Mouse (Mus musculus): ENCODE data around the gene Haus2. TPM values are rescaled to one million over a fixed set of nuclear protein-coding genes. Genes with fewer than 3 reads are reported as not detected.

Gene Haus2
- total RNA-seq, 2 experiments from 2014 or later: 10.1 to 10.6 TPM

DNA sequence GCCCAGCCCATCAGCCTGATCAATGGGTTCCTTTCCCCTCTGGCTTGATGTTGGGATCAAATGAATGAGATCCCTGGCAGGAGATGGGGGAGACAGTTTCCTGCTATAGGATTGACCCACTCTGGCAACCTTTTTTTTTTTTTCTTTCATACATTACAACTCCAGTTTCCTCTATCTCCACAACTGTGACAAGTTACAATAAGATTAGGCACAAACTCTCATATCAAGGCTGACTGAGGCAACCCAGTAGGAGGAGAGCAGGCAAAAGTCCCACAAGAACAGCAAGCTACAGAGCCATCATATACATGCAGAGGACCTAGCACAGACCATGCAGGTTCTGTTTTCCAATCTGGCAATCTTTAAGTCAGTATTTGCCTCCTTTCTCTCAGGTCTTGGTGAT, 50.1 kb downstream of the Haus2 start:
- DNase-seq: no peak
- intact Hi-C loops (cut with DNase I): no loop called here

DNA sequence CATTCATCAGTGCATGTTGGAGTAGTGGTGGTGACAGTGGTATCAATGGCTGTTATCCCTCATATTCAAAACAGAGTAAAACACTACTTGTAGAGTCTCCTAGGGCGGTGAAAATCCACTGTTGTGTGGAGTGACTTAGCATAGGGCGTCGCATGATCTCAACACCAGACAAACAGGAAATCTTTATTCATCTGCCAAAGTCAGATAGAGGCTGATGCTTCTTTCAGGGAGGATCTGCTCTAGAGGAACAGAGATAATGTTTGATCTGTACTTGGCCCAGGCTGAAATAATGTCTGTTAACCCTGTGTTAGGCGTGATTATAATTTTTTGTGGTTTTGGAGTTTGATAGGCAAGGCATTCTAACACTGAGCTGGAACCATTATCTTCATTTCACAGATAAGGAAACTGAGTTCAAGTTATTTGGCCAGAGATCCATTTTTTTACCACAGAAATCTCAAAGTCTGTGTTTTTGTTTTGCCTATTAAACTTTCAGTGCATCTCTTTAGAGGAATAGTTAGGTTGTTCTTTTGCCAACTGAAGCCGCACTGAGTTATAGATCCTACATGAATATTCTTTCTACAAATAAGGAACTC, 51.4 kb downstream of the Haus2 start:
- intact Hi-C loops (cut with DNase I): no loop called here
- DNase-seq: no peak

- DNase-seq: no peak
- intact Hi-C loops (cut with DNase I): no loop called here
Observed at GRCm38 (mm10) chr2:120662766-120663165, 53.6 kb downstream of the Haus2 start.

GRCm38 (mm10) chr2:120663491-120664154, 54.4 kb downstream of the Haus2 start:
- intact Hi-C loops (cut with DNase I): no loop called here
- no peak for DNase-seq

DNA sequence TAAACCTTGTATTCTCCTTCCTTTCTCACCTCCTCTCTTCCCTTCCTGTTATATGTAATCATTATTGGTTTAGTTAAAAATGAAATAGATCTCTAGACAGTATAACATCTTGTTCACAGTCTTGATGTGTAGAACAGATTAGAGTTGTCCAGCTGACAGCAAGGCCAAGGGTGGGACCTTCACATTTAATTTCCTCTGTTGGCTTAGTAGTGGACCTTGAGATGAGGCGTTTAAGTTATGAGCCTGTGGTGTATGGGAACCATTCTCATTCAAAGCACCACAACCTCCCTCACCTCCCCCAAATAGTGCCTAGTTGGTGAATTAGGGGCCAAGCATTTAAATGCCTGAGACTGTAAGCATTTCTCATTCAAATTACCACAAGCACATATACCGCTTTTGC, 58.3 kb downstream of the Haus2 start:
- intact Hi-C loops (cut with DNase I): no loop called here

GRCm38 (mm10) chr2:120670253-120670652, 61.1 kb downstream of the Haus2 start:
- intact Hi-C loops (cut with DNase I): loop anchor here (2.0 to 5.0 kb wide), 3 partner anchors 63 to 189 kb away; partner anchors contain the start of genes Haus2 and Lrrc57
- no peak for DNase-seq

More for the DNA sequence above, 58.3 kb downstream of the Haus2 start:
- no peak for DNase-seq

Other genes with a start within 250 kb of the Haus2 start
- gene Ganc, start 205.5 kb upstream of the Haus2 start, total RNA-seq (2021): 10 to 100 TPM; 21.6 to 25.2 TPM
- gene Tmem87a, start 205.3 kb upstream of the Haus2 start, total RNA-seq (2021): 10 to 100 TPM; 18.3 to 18.8 TPM
- gene Capn3, start 153.4 kb upstream of the Haus2 start, total RNA-seq (2021): 1 to 10 TPM in 1 of 2 experiments, under 1 TPM in 1; 0.69 to 1.7 TPM
- 100 to 1,000 TPM; 471 TPM for gene Zfp106, start 45.5 kb upstream of the Haus2 start, total RNA-seq (2021)
- gene Snap23, start 41.7 kb upstream of the Haus2 start, total RNA-seq (2021): 10 to 100 TPM; 58.9 to 60.4 TPM
- 10 to 100 TPM; 14.9 to 17.9 TPM for gene Lrrc57, start 137 bp downstream of the Haus2 start, total RNA-seq (2021)
- 1 to 10 TPM; 8.2 to 9.8 TPM for gene Stard9, start 19.7 kb downstream of the Haus2 start, total RNA-seq (2021)
- gene Cdan1, start 240.7 kb downstream of the Haus2 start, total RNA-seq (2021): 10 to 100 TPM; 10.5 to 14.2 TPM
- gene Ttbk2, start 241.2 kb downstream of the Haus2 start, total RNA-seq (2021): 10 to 100 TPM; 10.7 to 12.5 TPM

All from heart, postnatal 36 days (tissue).